Mouse (Mus musculus) cerebellum, adult 2 months (tissue): Measurements from ENCODE around the gene Hcst. TPM values are rescaled to one million over a fixed set of nuclear protein-coding genes. Genes with fewer than 3 reads are reported as not detected.

ENCODE experiments used
- DNase-seq, 2 experiments: peaks; one replicate each; pipeline ENCODE4 v3.0.0; 2021
- H3K27ac ChIP-seq: fragments of 200-500 bp; 2 replicates; pipeline ENCODE4 v1.5.1; 2012; ENCODE audit warnings: low read length, control low read depth, inconsistent platforms; ENCODE audit not compliant: insufficient read depth
- H3K27me3 ChIP-seq: fragments of 200-500 bp; 2 replicates; pipeline ENCODE4 v1.6.1; 2012; ENCODE audit warnings: inconsistent platforms, mild to moderate bottlenecking, low read length, moderate library complexity; ENCODE audit not compliant: control insufficient read depth, insufficient read depth
- H3K4me1 ChIP-seq: fragments of 200-500 bp; 2 replicates; pipeline ENCODE4 v1.6.1; 2011; ENCODE audit warnings: low read length; ENCODE audit not compliant: control insufficient read depth, insufficient read depth
- H3K4me3 ChIP-seq: fragments of 200-500 bp; replicated peaks from 2 replicates; pipeline ENCODE3; 2011; ENCODE audit warnings: mild to moderate bottlenecking, low read depth, low read length, control low read depth; ENCODE audit not compliant: insufficient read depth
- CTCF ChIP-seq: fragments of 200-500 bp; IDR thresholded peaks from 2 replicates; pipeline ENCODE4 v1.5.1; 2011; ENCODE audit warnings: low read depth, mild to moderate bottlenecking, control low read depth, low read length, moderate library complexity, borderline replicate concordance; ENCODE audit not compliant: insufficient read depth
- POLR2A ChIP-seq: fragments of 200-500 bp; IDR thresholded peaks from 2 replicates; pipeline ENCODE4 v1.6.1; 2011; ENCODE audit warnings: low read length, control low read depth, borderline replicate concordance; ENCODE audit not compliant: insufficient read depth
- WGBS: fragments of 180-500 bp; shearing (Covaris S2); methylation state at CpG from one replicate; pipeline ENCODE4 v1.1.7; 2018; 5-methylcytosine and 5-hydroxymethylcytosine counted together
- polyA plus RNA-seq: library from polyadenylated mRNA; depleted of rRNA; stranded (reverse); fragments of >200 nt; gene quantifications from 2 replicates; pipeline ENCODE4 v1.2.3, GENCODE M21; 2012

Hcst gene
- polyA plus RNA-seq, 1 experiment: 0.34 TPM

DNA sequence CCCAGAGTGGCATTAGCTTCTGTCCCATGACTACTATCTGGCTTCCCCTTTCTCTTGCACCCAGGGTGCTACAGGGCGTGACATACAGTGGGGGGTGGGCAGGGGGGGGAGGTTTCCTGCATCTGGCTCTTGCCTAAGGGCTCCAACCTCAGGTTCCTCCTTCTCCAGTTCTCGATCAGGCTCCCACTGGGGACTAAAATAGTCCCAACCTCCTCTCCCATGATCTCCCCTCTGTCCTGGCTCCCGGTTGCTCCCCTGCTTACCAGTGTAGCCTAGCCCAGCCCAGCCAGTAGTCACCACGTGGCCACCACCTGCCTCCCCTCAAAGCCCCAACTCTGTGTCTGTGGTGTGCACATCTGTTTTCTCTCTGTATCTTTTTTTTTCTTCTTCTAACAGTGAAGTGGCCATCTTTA is 6.9 kb downstream of the Hcst start:
- Histone ChIP-seq H3K4me3 (no peak overlapping the region), H3K27me3 (no peaks in the 10 kb centered on the region; the same call in 1 of the 2 replicates), H3K27ac (no peak overlapping the region), H3K4me1 (no peaks in the 10 kb centered on the region)
- TF ChIP-seq CTCF: no peak
- no peak for TF ChIP-seq POLR2A
- no peak for DNase-seq
- WGBS: 42% methylated on average over 4 of the region's 4 CpGs

GRCm38 (mm10) chr7:30411023-30411422 is 8.6 kb downstream of the Hcst start:
- Histone ChIP-seq H3K4me1 (no peaks in the 10 kb centered on the region), H3K27ac (no peak overlapping the region), H3K4me3 (no peak overlapping the region), H3K27me3 (no peaks in the 10 kb centered on the region; the same call in 1 of the 2 replicates)
- no peak for DNase-seq
- TF ChIP-seq CTCF (no peak), POLR2A (no peak)
- WGBS: 88% methylated on average over 3 of the region's 3 CpGs

- 85% methylated on average over 2 of the region's 2 CpGs for WGBS
- DNase-seq: no peak
- Histone ChIP-seq H3K27ac (no peak overlapping the region), H3K27me3 (no peaks in the 10 kb centered on the region; the same call in 1 of the 2 replicates), H3K4me3 (no peak overlapping the region), H3K4me1 (no peaks in the 10 kb centered on the region)
- TF ChIP-seq CTCF (no peak), POLR2A (no peak)
Observed at GRCm38 (mm10) chr7:30409789-30410188, 9.9 kb downstream of the Hcst start.

GRCm38 (mm10) chr7:30408639-30409038 is 11.0 kb downstream of the Hcst start:
- Histone ChIP-seq H3K4me3 (no peak overlapping the region), H3K27me3 (no peaks in the 10 kb centered on the region; the same call in 1 of the 2 replicates), H3K4me1 (no peaks in the 10 kb centered on the region), H3K27ac (no peak overlapping the region)
- WGBS: 71% methylated on average over 3 of the region's 3 CpGs
- TF ChIP-seq POLR2A (no peak), CTCF (no peak)
- DNase-seq: no peak

DNA sequence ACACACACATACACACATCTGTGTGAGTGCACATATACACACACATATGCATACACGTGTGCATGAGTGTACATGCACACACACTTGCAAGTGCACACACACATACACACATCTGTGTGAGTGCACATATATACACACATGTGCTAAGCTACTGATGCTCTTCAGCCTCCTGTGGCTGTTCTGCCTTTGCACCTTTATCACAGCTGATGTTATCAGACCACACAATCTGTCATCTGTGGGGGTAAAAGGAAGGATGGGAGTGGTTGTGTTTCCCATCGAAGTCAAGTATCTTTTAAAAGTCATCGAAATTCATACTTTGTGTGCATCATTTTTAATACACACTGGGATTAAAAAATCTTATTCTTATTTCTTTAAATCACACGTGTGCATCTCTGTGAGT is 17.3 kb downstream of the Hcst start:
- Histone ChIP-seq H3K4me3 (no peak overlapping the region), H3K27ac (no peak overlapping the region), H3K27me3 (no peaks in the 10 kb centered on the region), H3K4me1 (no peaks in the 10 kb centered on the region)
- no peak for DNase-seq
- TF ChIP-seq CTCF (no peak), POLR2A (no peak)
- 73% methylated on average over 4 of the region's 4 CpGs for WGBS

GRCm38 (mm10) chr7:30399671-30400070 is 20.0 kb downstream of the Hcst start:
- no peak for DNase-seq
- WGBS: 19% methylated on average over 7 of the region's 7 CpGs
- H3K27me3 ChIP-seq: no peaks in the 10 kb centered on the region
- no peaks in the 10 kb centered on the region for H3K4me1 ChIP-seq
- H3K27ac ChIP-seq: no peak overlapping the region
- H3K4me3 ChIP-seq: no peak overlapping the region
- no peak for TF ChIP-seq CTCF
- no peak for TF ChIP-seq POLR2A

DNA sequence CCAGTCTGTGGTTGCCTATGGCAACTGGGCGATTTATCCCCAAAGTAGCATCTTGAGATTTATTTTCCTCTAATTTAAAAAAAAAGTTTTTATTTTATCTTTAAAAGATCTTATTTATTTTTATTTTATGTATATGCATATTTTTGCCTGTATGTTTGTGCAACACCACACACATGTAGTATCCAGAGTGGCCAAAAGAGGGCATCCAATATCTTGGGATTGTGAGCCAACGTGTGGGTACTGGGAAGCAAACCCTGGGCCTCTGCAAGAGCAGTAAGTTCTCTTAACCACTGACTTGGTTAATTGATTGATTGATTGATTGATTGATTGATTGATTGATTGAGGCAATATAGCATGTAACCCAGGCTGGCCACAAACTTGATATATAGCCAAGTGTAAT is 24.8 kb downstream of the Hcst start:
- Histone ChIP-seq H3K4me3 (no peak overlapping the region), H3K4me1 (no peaks in the 10 kb centered on the region), H3K27ac (no peak overlapping the region), H3K27me3 (no peaks in the 10 kb centered on the region)
- DNase-seq: no peak
- TF ChIP-seq POLR2A (no peak), CTCF (0 out of 2 replicates have a peak, but pooled peaks have one; percentile 5)
- WGBS: 56% methylated on average over 2 of the region's 2 CpGs

GRCm38 (mm10) chr7:30394379-30394778 is 25.3 kb downstream of the Hcst start:
- no peak for DNase-seq
- Histone ChIP-seq H3K4me1 (no peaks in the 10 kb centered on the region), H3K27ac (no peak overlapping the region), H3K27me3 (no peaks in the 10 kb centered on the region), H3K4me3 (no peak overlapping the region)
- WGBS: 68% methylated on average over 11 of the region's 11 CpGs
- TF ChIP-seq POLR2A (no peak), CTCF (no peak)
